Mouse (Mus musculus): ENCODE results near the gene Esr2. TPM values are rescaled to one million over a fixed set of nuclear protein-coding genes. Genes with fewer than 3 reads are reported as not detected.

Gene Esr2
- not detected for polyA plus RNA-seq (2017; shearing (Covaris generic))

DNA sequence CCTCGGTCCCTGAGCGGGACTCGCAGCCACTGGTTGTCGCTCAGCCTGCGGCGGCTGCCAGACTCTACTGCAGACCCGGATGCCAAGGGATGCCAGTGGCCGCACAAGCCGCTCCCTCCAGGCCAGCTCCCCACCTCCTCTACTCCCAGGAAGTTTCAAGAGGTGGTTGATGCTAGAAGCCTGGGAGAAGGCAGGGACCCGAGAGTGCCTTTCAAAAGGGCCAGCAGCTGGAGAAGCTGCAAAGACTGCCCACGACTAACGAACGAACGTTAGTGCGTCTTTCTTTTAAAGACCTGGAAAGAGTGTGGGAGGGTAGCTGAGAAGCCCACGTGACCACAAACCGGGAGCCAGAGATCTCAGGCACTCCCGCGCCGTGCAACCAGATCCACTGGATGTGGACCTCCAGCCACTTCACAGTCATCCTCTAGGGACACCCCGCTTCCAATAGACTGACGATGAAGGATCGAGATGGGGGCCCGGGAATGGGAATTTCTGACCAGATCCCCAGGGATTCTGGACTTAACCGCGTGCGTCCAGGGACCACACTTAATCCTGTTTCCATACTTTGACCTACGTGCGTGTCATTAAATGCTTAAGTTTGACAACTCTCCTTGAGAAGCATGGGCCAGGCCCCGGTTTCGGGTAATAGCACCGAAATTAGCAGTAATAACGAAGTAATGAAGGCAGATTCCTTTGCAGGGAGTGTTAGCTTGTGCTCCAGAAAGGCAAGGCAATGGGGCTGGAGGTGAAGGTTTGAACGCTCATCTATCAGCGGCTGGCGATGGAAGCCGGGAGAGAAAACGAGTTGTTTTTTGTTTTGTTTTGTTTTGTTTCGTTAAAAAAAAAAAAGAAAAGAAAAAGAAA, at the start of gene Esr2:
TSS of gene Esr2 (minus strand) at position 260 of the 864 bp plus-strand sequence.

Other genes with a start within 250 kb of the Esr2 start
- gene Tex21, start 69.5 kb upstream of the Esr2 start, polyA plus RNA-seq (2017; shearing (Covaris generic)), result not detected
- gene Mthfd1, start 78.0 kb upstream of the Esr2 start, polyA plus RNA-seq (2017; shearing (Covaris generic)), result 63.5 TPM
- 1.7 TPM for gene Akap5, start 147.6 kb upstream of the Esr2 start, polyA plus RNA-seq (2017; shearing (Covaris generic))
- 15.3 TPM for gene Zbtb25, start 192.3 kb upstream of the Esr2 start, polyA plus RNA-seq (2017; shearing (Covaris generic))
- 22.8 TPM for gene Zbtb1, start 193.0 kb upstream of the Esr2 start, polyA plus RNA-seq (2017; shearing (Covaris generic))
- 4.8 TPM for gene Hspa2, start 226.9 kb upstream of the Esr2 start, polyA plus RNA-seq (2017; shearing (Covaris generic))
- gene Ppp1r36, start 240.3 kb upstream of the Esr2 start, polyA plus RNA-seq (2017; shearing (Covaris generic)), result not detected